Mouse (Mus musculus) ES-Bruce4 (cell line): Measurements from ENCODE around the gene Utp15.

Experiments
- CTCF ChIP-seq: IDR thresholded peaks from one replicate; pipeline ENCODE4 v1.8.1; 2011; ENCODE audit warnings: low read depth, low read length
- EP300 ChIP-seq: IDR thresholded peaks from 2 replicates; pipeline ENCODE4 v1.6.1; 2011; ENCODE audit warnings: low read depth, low read length; ENCODE audit not compliant: insufficient read depth
- POLR2A ChIP-seq: IDR thresholded peaks from one replicate; pipeline ENCODE4 v1.8.1; 2011; ENCODE audit warnings: low read length; ENCODE audit not compliant: insufficient read depth

GRCm38 (mm10) chr13:98222848-98223247 lies 40.0 kb downstream of the Utp15 start:
- TF ChIP-seq EP300 (no peak), POLR2A (no peak), CTCF (peak; percentile 80)
